Mouse (Mus musculus) embryo, embryonic 10 days (tissue): ENCODE measurements around the gene Hoxa6.

Experiments
- DNase-seq: peaks from one replicate; pipeline ENCODE4 v3.0.0-alpha.2; 2015; ENCODE audit warnings: low spot score

Gene Hoxa6

GRCm38 (mm10) chr6:52208072-52208867, at the start of gene Hoxa6:
TSS of gene Hoxa6 (minus strand) at chr6:52208722.
- DNase-seq: no peak

GRCm38 (mm10) chr6:52256956-52257355, 48.4 kb upstream of the Hoxa6 start:
- DNase-seq: peak; percentile 96

GRCm38 (mm10) chr6:52253511-52254500, 45.3 kb upstream of the Hoxa6 start:
- DNase-seq: no peak

GRCm38 (mm10) chr6:52252775-52253376, 44.4 kb upstream of the Hoxa6 start:
- DNase-seq: no peak

GRCm38 (mm10) chr6:52252016-52252774, 43.7 kb upstream of the Hoxa6 start:
- DNase-seq: peak; percentile 58

GRCm38 (mm10) chr6:52251177-52251879, 42.8 kb upstream of the Hoxa6 start:
- no peak for DNase-seq

- no peak for DNase-seq
Observed at GRCm38 (mm10) chr6:52249826-52250225, 41.3 kb upstream of the Hoxa6 start.

- DNase-seq: no peak
Observed at GRCm38 (mm10) chr6:52249415-52249738, 40.9 kb upstream of the Hoxa6 start.

- DNase-seq: no peak
Observed at GRCm38 (mm10) chr6:52248638-52249414, 40.3 kb upstream of the Hoxa6 start.

GRCm38 (mm10) chr6:52247766-52248637, 39.5 kb upstream of the Hoxa6 start:
- no peak for DNase-seq

GRCm38 (mm10) chr6:52246916-52247315, 38.4 kb upstream of the Hoxa6 start:
- no peak for DNase-seq

GRCm38 (mm10) chr6:52246403-52246803, 37.9 kb upstream of the Hoxa6 start:
- peak; percentile 66 for DNase-seq

GRCm38 (mm10) chr6:52245757-52246142, 37.2 kb upstream of the Hoxa6 start, which contains the start of gene Hoxa11:
TSS of gene Hoxa11 (minus strand) at chr6:52245810.
- no peak for DNase-seq

GRCm38 (mm10) chr6:52245040-52245756, 36.7 kb upstream of the Hoxa6 start:
- DNase-seq: no peak

GRCm38 (mm10) chr6:52244471-52245039, 36.0 kb upstream of the Hoxa6 start:
- no peak for DNase-seq

- DNase-seq: no peak
Observed at GRCm38 (mm10) chr6:52243681-52244121, 35.2 kb upstream of the Hoxa6 start.

GRCm38 (mm10) chr6:52242801-52243332, 34.3 kb upstream of the Hoxa6 start:
- no peak for DNase-seq
